Mouse (Mus musculus) right cerebral cortex, adult 2 months (tissue): Measurements from ENCODE around the gene Akna.
A peak's percentile ranks its signal among the peaks of the same experiment; 100 is the strongest.

ENCODE experiments used
- DNase-seq, 2 experiments: peaks; one replicate each; pipeline ENCODE4 v3.0.0; 2021 to 2022; ENCODE audit warnings: low spot score in 2 of 2

Gene Akna

GRCm38 (mm10) chr4:63383474-63383873 is 19.7 kb downstream of the Akna start:
- DNase-seq: no peak

GRCm38 (mm10) chr4:63382676-63383369 is 20.3 kb downstream of the Akna start:
- no peak for DNase-seq

- DNase-seq: no peak
Observed at GRCm38 (mm10) chr4:63377483-63377882, 25.7 kb downstream of the Akna start.

- DNase-seq: no peak
Observed at GRCm38 (mm10) chr4:63375367-63375766, 27.8 kb downstream of the Akna start.

- no peak for DNase-seq
Observed at GRCm38 (mm10) chr4:63374331-63374730, 28.8 kb downstream of the Akna start.

- DNase-seq: no peak
Observed at GRCm38 (mm10) chr4:63373404-63373803, 29.8 kb downstream of the Akna start.

- peak; percentile 40 to 49 for DNase-seq
Observed at GRCm38 (mm10) chr4:63371890-63372289, 31.3 kb downstream of the Akna start.

GRCm38 (mm10) chr4:63370897-63371296 is 32.3 kb downstream of the Akna start:
- DNase-seq: no peak

GRCm38 (mm10) chr4:63368577-63368976 is 34.6 kb downstream of the Akna start:
- DNase-seq: peak; percentile 94 to 95

- no peak for DNase-seq
Observed at GRCm38 (mm10) chr4:63362150-63362549, 41.0 kb downstream of the Akna start, which contains the start of gene Orm2. TSS of gene Orm2 (plus strand) at chr4:63362449.

- no peak for DNase-seq
Observed at GRCm38 (mm10) chr4:63359861-63360260, 43.3 kb downstream of the Akna start.

GRCm38 (mm10) chr4:63356981-63357570 is 46.1 kb downstream of the Akna start:
- no peak for DNase-seq

- no peak for DNase-seq
Observed at GRCm38 (mm10) chr4:63355877-63356665, 47.1 kb downstream of the Akna start, which contains the start of gene Orm3. TSS of gene Orm3 (plus strand) at chr4:63356162.

GRCm38 (mm10) chr4:63348524-63348923 is 54.6 kb downstream of the Akna start:
- DNase-seq: no peak

GRCm38 (mm10) chr4:63346659-63347058 is 56.5 kb downstream of the Akna start:
- no peak for DNase-seq

GRCm38 (mm10) chr4:63345261-63345660 is 57.9 kb downstream of the Akna start:
- DNase-seq: no peak

- DNase-seq: no peak
Observed at GRCm38 (mm10) chr4:63344295-63344694, 58.9 kb downstream of the Akna start, which contains the start of gene Orm1. TSS of gene Orm1 (plus strand) at chr4:63344560.

- DNase-seq: no peak
Observed at GRCm38 (mm10) chr4:63343608-63344007, 59.5 kb downstream of the Akna start.

- DNase-seq: no peak
Observed at GRCm38 (mm10) chr4:63342491-63342890, 60.7 kb downstream of the Akna start.

GRCm38 (mm10) chr4:63338414-63339076 is 64.6 kb downstream of the Akna start:
- peak in 1 of 2 experiments; percentile 13 for DNase-seq

- DNase-seq: no peak
Observed at GRCm38 (mm10) chr4:63333403-63333802, 69.8 kb downstream of the Akna start.

- no peak for DNase-seq
Observed at GRCm38 (mm10) chr4:63323275-63323815, 79.8 kb downstream of the Akna start.
